Mouse (Mus musculus): ENCODE measurements around the gene Usp20.

The Usp20 gene

GRCm38 (mm10) chr2:31040043-31040442 is 58.0 kb downstream of the Usp20 start:
- DNase-seq (ENCODE audit: extremely low read depth, low read depth) = no peak

- DNase-seq (ENCODE audit: extremely low read depth, low read depth) = no peak
These were observed 58.4 kb downstream of the Usp20 start for GRCm38 (mm10) chr2:31040487-31040886.

GRCm38 (mm10) chr2:31041386-31041785 is 59.3 kb downstream of the Usp20 start:
- no peak for DNase-seq (ENCODE audit: extremely low read depth, low read depth)

GRCm38 (mm10) chr2:31042881-31043280 is 60.8 kb downstream of the Usp20 start:
- DNase-seq (ENCODE audit: extremely low read depth, low read depth) = no peak

GRCm38 (mm10) chr2:31043856-31044255 is 61.8 kb downstream of the Usp20 start:
- DNase-seq (ENCODE audit: extremely low read depth, low read depth) = no peak

- no peak for DNase-seq (ENCODE audit: extremely low read depth, low read depth)
These were observed 66.0 kb downstream of the Usp20 start for GRCm38 (mm10) chr2:31048037-31048436.

- no peak for DNase-seq (ENCODE audit: extremely low read depth, low read depth)
These were observed 70.4 kb downstream of the Usp20 start for GRCm38 (mm10) chr2:31052441-31052840.

- DNase-seq (ENCODE audit: extremely low read depth, low read depth) = no peak
These were observed 71.3 kb downstream of the Usp20 start for GRCm38 (mm10) chr2:31053426-31053825.

GRCm38 (mm10) chr2:31053851-31054340 is 71.8 kb downstream of the Usp20 start:
- DNase-seq (ENCODE audit: extremely low read depth, low read depth) = no peak

- no peak for DNase-seq (ENCODE audit: extremely low read depth, low read depth)
These were observed 74.0 kb downstream of the Usp20 start for GRCm38 (mm10) chr2:31056070-31056469.

GRCm38 (mm10) chr2:31057549-31058177 is 75.6 kb downstream of the Usp20 start:
- no peak for DNase-seq (ENCODE audit: extremely low read depth, low read depth)

- no peak for DNase-seq (ENCODE audit: extremely low read depth, low read depth)
These were observed 76.4 kb downstream of the Usp20 start for GRCm38 (mm10) chr2:31058443-31058842.

GRCm38 (mm10) chr2:31060271-31060670 is 78.2 kb downstream of the Usp20 start:
- no peak for DNase-seq (ENCODE audit: extremely low read depth, low read depth)

- peak; percentile 59 for DNase-seq (ENCODE audit: extremely low read depth, low read depth)
These were observed 79.0 kb downstream of the Usp20 start for GRCm38 (mm10) chr2:31060787-31061730.

- peak; percentile 86 for DNase-seq (ENCODE audit: extremely low read depth, low read depth)
These were observed 80.0 kb downstream of the Usp20 start for GRCm38 (mm10) chr2:31061868-31062628.

GRCm38 (mm10) chr2:31066019-31066789 is 84.1 kb downstream of the Usp20 start:
- no peak for DNase-seq (ENCODE audit: extremely low read depth, low read depth)

- no peak for DNase-seq (ENCODE audit: extremely low read depth, low read depth)
These were observed 85.0 kb downstream of the Usp20 start for GRCm38 (mm10) chr2:31067059-31067595.

- no peak for DNase-seq (ENCODE audit: extremely low read depth, low read depth)
These were observed 85.7 kb downstream of the Usp20 start for GRCm38 (mm10) chr2:31067696-31068245.

- DNase-seq (ENCODE audit: extremely low read depth, low read depth) = no peak
These were observed 86.4 kb downstream of the Usp20 start for GRCm38 (mm10) chr2:31068246-31069113.

Measured in MEL-GATA-1-ER (cell line).